Mouse (Mus musculus): ENCODE data around the gene Dis3l2. TPM values are rescaled to one million over a fixed set of nuclear protein-coding genes. Genes with fewer than 3 reads are reported as not detected.

Dis3l2 gene
- polyA plus RNA-seq, 1 experiment: 22.6 TPM

- Histone ChIP-seq H3K27ac (ENCODE audit: insufficient read depth, low read length) (no peak overlapping the region), H3K4me1 (ENCODE audit: control insufficient read depth, insufficient read depth, low read length) (no peaks in the 10 kb centered on the region), H3K27me3 (ENCODE audit: control insufficient read depth, insufficient read depth, low read length) (no peaks in the 10 kb centered on the region), H3K4me3 (replicated peaks; ENCODE audit: insufficient read depth, low read depth, low read length) (no peak overlapping the region)
- DNase-seq: no peak
- 32% methylated on average over 2 of the region's 2 CpGs for WGBS
- no peak for TF ChIP-seq CTCF (IDR thresholded peaks at IDR 0.05; ENCODE audit: borderline replicate concordance, insufficient read depth, low read depth, low read length)
- no peak for TF ChIP-seq POLR2A (IDR thresholded peaks at IDR 0.05; ENCODE audit: borderline replicate concordance, insufficient read depth, low read length)
Measured at GRCm38 (mm10) chr1:86873745-86874144, 170.1 kb downstream of the Dis3l2 start.

- TF ChIP-seq POLR2A (IDR thresholded peaks at IDR 0.05; ENCODE audit: borderline replicate concordance, insufficient read depth, low read length) (no peak), CTCF (IDR thresholded peaks at IDR 0.05; ENCODE audit: borderline replicate concordance, insufficient read depth, low read depth, low read length) (no peak)
- Histone ChIP-seq H3K4me1 (ENCODE audit: control insufficient read depth, insufficient read depth, low read length) (no peaks in the 10 kb centered on the region), H3K27ac (ENCODE audit: insufficient read depth, low read length) (no peak overlapping the region), H3K27me3 (ENCODE audit: control insufficient read depth, insufficient read depth, low read length) (no peaks in the 10 kb centered on the region), H3K4me3 (replicated peaks; ENCODE audit: insufficient read depth, low read depth, low read length) (no peak overlapping the region)
- no peak for DNase-seq
Measured at GRCm38 (mm10) chr1:86878743-86879142, 175.1 kb downstream of the Dis3l2 start.

DNA sequence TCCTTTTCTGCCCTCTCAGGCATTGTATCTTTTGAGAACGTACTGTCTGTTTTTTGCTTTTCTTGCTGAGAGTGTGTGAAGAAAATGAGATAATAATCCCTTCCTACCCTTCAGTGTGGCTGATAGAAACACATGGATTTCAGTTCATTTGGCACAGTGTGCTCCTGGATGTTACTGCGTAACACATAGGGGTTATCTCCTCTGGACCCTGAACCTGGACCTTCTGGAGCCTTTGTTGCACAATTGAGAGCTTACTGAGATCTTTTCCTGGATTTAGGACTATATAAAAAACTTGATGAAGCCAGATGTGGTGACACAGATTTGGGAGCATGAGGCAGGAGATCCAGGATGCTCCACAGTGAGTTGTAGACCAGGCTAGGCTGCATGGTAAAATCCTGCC lies 175.9 kb downstream of the Dis3l2 start:
- Histone ChIP-seq H3K4me1 (ENCODE audit: control insufficient read depth, insufficient read depth, low read length) (no peaks in the 10 kb centered on the region), H3K27ac (ENCODE audit: insufficient read depth, low read length) (no peak overlapping the region), H3K27me3 (ENCODE audit: control insufficient read depth, insufficient read depth, low read length) (no peaks in the 10 kb centered on the region), H3K4me3 (replicated peaks; ENCODE audit: insufficient read depth, low read depth, low read length) (no peak overlapping the region)
- WGBS: 98% methylated on average over 2 of the region's 2 CpGs
- TF ChIP-seq CTCF (IDR thresholded peaks at IDR 0.05; ENCODE audit: borderline replicate concordance, insufficient read depth, low read depth, low read length) (no peak), POLR2A (IDR thresholded peaks at IDR 0.05; ENCODE audit: borderline replicate concordance, insufficient read depth, low read length) (no peak)
- no peak for DNase-seq

DNA sequence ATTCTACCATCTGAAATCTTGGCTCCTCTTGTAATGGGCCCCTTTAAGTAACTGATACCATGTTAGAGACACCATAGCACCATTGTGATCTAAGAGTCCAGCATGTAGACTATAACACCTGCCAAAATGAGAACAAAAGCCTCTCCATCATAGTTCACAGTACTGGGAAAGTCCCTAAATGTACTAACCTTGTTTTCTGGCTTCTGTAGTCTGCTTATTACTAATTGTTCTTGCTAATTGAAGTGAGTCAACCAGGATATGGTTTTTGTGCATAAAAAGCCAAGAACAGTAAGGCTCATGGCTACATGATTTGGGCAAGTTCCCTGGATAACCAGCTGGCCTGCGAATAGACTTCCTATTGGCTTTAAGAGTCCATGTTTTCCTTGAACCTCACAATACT lies 183.5 kb downstream of the Dis3l2 start:
- Histone ChIP-seq H3K27me3 (ENCODE audit: control insufficient read depth, insufficient read depth, low read length) (no peaks in the 10 kb centered on the region), H3K27ac (ENCODE audit: insufficient read depth, low read length) (no peak overlapping the region), H3K4me3 (replicated peaks; ENCODE audit: insufficient read depth, low read depth, low read length) (no peak overlapping the region), H3K4me1 (ENCODE audit: control insufficient read depth, insufficient read depth, low read length) (no peaks in the 10 kb centered on the region)
- no peak for DNase-seq
- TF ChIP-seq POLR2A (IDR thresholded peaks at IDR 0.05; ENCODE audit: borderline replicate concordance, insufficient read depth, low read length): no peak
- TF ChIP-seq CTCF (IDR thresholded peaks at IDR 0.05; ENCODE audit: borderline replicate concordance, insufficient read depth, low read depth, low read length): no peak
- WGBS: 94% methylated on average over 1 of the region's 1 CpGs

DNA sequence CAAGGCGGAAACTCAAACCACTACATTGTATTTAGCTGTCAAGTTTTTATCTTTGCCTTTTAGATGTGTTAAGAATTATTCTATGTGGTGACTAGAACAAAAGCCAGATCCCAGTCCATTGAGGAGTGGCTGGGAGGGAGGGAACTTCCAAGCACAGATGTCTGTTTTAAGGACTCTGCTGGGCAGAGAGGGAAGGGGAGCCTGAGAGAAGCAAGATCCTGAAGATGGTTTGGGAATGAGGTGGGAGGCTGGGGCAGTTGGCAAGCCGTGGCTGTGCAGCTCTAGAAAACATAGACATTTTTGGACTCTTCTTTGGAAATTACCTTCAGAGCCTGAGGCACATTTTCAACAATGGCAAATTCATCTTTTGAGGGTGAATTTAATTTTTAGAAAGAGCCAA lies 208.9 kb downstream of the Dis3l2 start:
- TF ChIP-seq CTCF (IDR thresholded peaks at IDR 0.05; ENCODE audit: borderline replicate concordance, insufficient read depth, low read depth, low read length): no peak
- TF ChIP-seq POLR2A (IDR thresholded peaks at IDR 0.05; ENCODE audit: borderline replicate concordance, insufficient read depth, low read length): no peak
- Histone ChIP-seq H3K27ac (ENCODE audit: insufficient read depth, low read length) (no peak overlapping the region), H3K4me1 (ENCODE audit: control insufficient read depth, insufficient read depth, low read length) (no peaks in the 10 kb centered on the region; the same call in 1 of the 2 replicates), H3K27me3 (ENCODE audit: control insufficient read depth, insufficient read depth, low read length) (no peaks in the 10 kb centered on the region), H3K4me3 (replicated peaks; ENCODE audit: insufficient read depth, low read depth, low read length) (no peak overlapping the region)
- WGBS: 80% methylated on average over 2 of the region's 2 CpGs
- no peak for DNase-seq

DNA sequence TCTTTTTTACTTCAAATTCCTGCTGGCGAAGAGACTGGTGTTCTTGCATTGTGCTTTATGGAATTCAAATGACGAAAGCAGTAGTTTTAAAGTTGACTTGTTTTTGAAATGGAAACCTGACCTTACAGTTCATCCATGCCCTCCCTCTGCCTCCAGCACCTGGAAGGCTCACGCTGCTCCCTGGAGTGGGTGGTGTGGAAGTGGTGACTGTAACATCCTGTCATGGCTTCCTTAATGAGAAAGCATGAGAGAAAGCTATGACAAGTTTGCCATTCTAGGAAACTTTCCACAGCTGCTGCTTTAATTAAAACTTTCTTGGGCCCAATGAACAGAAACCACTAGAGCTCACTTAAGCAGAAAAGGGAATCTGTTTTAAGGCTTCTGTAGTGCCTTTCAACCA lies 210.3 kb downstream of the Dis3l2 start:
- Histone ChIP-seq H3K4me1 (ENCODE audit: control insufficient read depth, insufficient read depth, low read length) (no peaks in the 10 kb centered on the region; the same call in 1 of the 2 replicates), H3K4me3 (replicated peaks; ENCODE audit: insufficient read depth, low read depth, low read length) (no peak overlapping the region), H3K27ac (ENCODE audit: insufficient read depth, low read length) (no peak overlapping the region), H3K27me3 (ENCODE audit: control insufficient read depth, insufficient read depth, low read length) (no peaks in the 10 kb centered on the region)
- TF ChIP-seq CTCF (IDR thresholded peaks at IDR 0.05; ENCODE audit: borderline replicate concordance, insufficient read depth, low read depth, low read length): no peak
- WGBS: 93% methylated on average over 3 of the region's 3 CpGs
- no peak for DNase-seq

DNA sequence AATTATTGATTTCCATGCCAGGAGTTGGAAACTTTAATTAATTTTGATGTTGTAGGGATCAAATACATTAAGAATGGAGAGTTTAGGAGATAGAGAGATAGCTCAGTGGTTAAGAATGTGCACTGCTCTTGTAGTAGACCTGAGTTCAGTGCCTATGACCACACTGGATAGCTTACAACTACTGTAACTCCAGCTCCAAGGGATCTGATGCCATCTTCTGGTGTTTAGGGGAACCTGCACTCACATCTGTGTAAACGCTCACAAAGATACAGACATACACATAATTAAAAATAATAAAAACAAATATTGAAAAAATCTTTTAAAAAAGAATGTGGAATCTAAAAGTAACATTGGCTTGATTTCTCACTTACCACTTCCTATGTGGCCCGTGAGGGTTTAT lies 211.1 kb downstream of the Dis3l2 start:
- H3K27ac ChIP-seq (ENCODE audit: insufficient read depth, low read length): no peak overlapping the region
- TF ChIP-seq POLR2A (IDR thresholded peaks at IDR 0.05; ENCODE audit: borderline replicate concordance, insufficient read depth, low read length): no peak
- TF ChIP-seq CTCF (IDR thresholded peaks at IDR 0.05; ENCODE audit: borderline replicate concordance, insufficient read depth, low read depth, low read length): no peak
- no peak overlapping the region for H3K4me3 ChIP-seq (replicated peaks; ENCODE audit: insufficient read depth, low read depth, low read length)
- DNase-seq: no peak
- no peaks in the 10 kb centered on the region for H3K27me3 ChIP-seq (ENCODE audit: control insufficient read depth, insufficient read depth, low read length)
- no peaks in the 10 kb centered on the region; the same call in 1 of the 2 replicates for H3K4me1 ChIP-seq (ENCODE audit: control insufficient read depth, insufficient read depth, low read length)
- 98% methylated on average over 2 of the region's 2 CpGs for WGBS

DNA sequence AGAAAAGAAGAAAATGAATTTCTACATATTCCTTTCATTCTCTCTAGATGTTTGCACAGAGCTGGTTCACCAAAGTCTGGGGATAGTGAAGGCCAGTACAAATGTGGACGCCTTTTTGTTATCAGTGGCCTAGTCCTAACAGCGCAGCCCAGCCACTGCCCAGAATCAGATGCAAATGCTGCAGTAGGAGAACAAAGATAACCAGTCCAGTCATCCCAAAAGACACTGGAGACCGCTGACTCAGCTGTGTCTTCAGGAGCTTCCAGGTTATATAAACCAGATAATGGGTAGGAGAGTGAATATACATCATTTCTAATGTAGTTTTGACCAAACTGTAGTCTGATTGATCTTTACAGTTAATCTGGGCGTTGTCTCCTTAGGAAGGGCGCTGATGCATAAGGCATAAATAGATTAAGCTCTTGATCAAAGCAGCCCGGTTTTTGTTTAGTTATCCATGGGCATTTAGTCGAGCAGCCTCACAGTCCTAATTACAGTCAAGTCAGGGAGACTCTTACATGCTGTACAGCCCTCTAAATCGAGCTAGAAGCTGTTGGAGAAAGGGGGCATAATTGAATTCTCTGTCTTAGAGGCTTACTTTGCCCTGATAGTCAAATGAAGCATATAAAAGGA lies 212.9 kb downstream of the Dis3l2 start:
- H3K27me3 ChIP-seq (ENCODE audit: control insufficient read depth, insufficient read depth, low read length): no peaks in the 10 kb centered on the region
- no peaks in the 10 kb centered on the region; the same call in 1 of the 2 replicates for H3K4me1 ChIP-seq (ENCODE audit: control insufficient read depth, insufficient read depth, low read length)
- no peak for DNase-seq
- TF ChIP-seq CTCF (IDR thresholded peaks at IDR 0.05; ENCODE audit: borderline replicate concordance, insufficient read depth, low read depth, low read length): no peak
- TF ChIP-seq POLR2A (IDR thresholded peaks at IDR 0.05; ENCODE audit: borderline replicate concordance, insufficient read depth, low read length): no peak
- H3K27ac ChIP-seq (ENCODE audit: insufficient read depth, low read length): no peak overlapping the region
- no peak overlapping the region for H3K4me3 ChIP-seq (replicated peaks; ENCODE audit: insufficient read depth, low read depth, low read length)
- 72% methylated on average over 8 of the region's 8 CpGs for WGBS

All from cerebellum, adult 2 months (tissue).